Mouse (Mus musculus): ENCODE measurements around the gene Hscb. TPM values are rescaled to one million over a fixed set of nuclear protein-coding genes. Genes with fewer than 3 reads are reported as not detected.
A peak's percentile ranks its signal among the peaks of the same experiment; 100 is the strongest.

The Hscb gene
- polyA plus RNA-seq, 1 experiment from 2014 or later = 21.6 TPM

GRCm38 (mm10) chr5:110860445-110860844, 20.9 kb upstream of the Hscb start:
- H3K27ac ChIP-seq (replicated peaks) = no peak overlapping the region
- H3K4me1 ChIP-seq (replicated peaks; ENCODE audit: control insufficient read depth, insufficient read depth) = no peaks in the 10 kb centered on the region
- H3K4me3 ChIP-seq (ENCODE audit: low read depth, low read length) = no peak overlapping the region
- no peak for ATAC-seq (ENCODE audit: low FRiP score, low TSS enrichment)
- no peaks in the 10 kb centered on the region for H3K36me3 ChIP-seq (ENCODE audit: control insufficient read depth, insufficient read depth, low read length)
- H3K9ac ChIP-seq (ENCODE audit: low read length) = no peak overlapping the region
- no peak overlapping the region for H3K4me2 ChIP-seq (replicated peaks; ENCODE audit: low read depth)
- no peaks in the 10 kb centered on the region for H3K27me3 ChIP-seq (ENCODE audit: control insufficient read depth, insufficient read depth, low read length)
- DNase-seq (ENCODE audit: low spot score) = no peak
- TF ChIP-seq CTCF (IDR thresholded peaks at IDR 0.05; ENCODE audit: low read depth) = no peak
- no peak for TF ChIP-seq EP300 (optimal IDR thresholded peaks at IDR 0.05)
- no peaks in the 10 kb centered on the region for H3K9me3 ChIP-seq (ENCODE audit: control insufficient read depth, low read length)
- WGBS = 83% methylated on average over 5 of the region's 5 CpGs

- no peaks in the 10 kb centered on the region for H3K4me1 ChIP-seq (replicated peaks; ENCODE audit: control insufficient read depth, insufficient read depth)
- H3K9ac ChIP-seq (ENCODE audit: low read length) = peak overlapping the region; percentile 43
- peak overlapping the region; percentile 77 for H3K27ac ChIP-seq (replicated peaks)
- DNase-seq (ENCODE audit: low spot score) (peak; percentile 40), ATAC-seq (ENCODE audit: low FRiP score, low TSS enrichment) (peak; percentile 71; the same call in 1 of the 2 replicates)
- WGBS = 18% methylated on average over 13 of the region's 13 CpGs
- H3K9me3 ChIP-seq (ENCODE audit: control insufficient read depth, low read length) = no peaks in the 10 kb centered on the region
- no peaks in the 10 kb centered on the region for H3K36me3 ChIP-seq (ENCODE audit: control insufficient read depth, insufficient read depth, low read length)
- H3K4me2 ChIP-seq (replicated peaks; ENCODE audit: low read depth) = peak overlapping the region; percentile 37
- no peak for TF ChIP-seq CTCF (IDR thresholded peaks at IDR 0.05; ENCODE audit: low read depth)
- TF ChIP-seq EP300 (optimal IDR thresholded peaks at IDR 0.05) = no peak
- peak overlapping the region; percentile 8; the same call in 1 of the 2 replicates for H3K4me3 ChIP-seq (ENCODE audit: low read depth, low read length)
- no peaks in the 10 kb centered on the region for H3K27me3 ChIP-seq (ENCODE audit: control insufficient read depth, insufficient read depth, low read length)
These were observed 19.6 kb upstream of the Hscb start for GRCm38 (mm10) chr5:110859013-110859650.

GRCm38 (mm10) chr5:110857091-110857490, 17.5 kb upstream of the Hscb start:
- no peak for DNase-seq (ENCODE audit: low spot score)

GRCm38 (mm10) chr5:110852990-110853389, 13.4 kb upstream of the Hscb start:
- 77% methylated on average over 1 of the region's 1 CpGs for WGBS
- Histone ChIP-seq H3K9ac (ENCODE audit: low read length) (no peak overlapping the region), H3K27me3 (ENCODE audit: control insufficient read depth, insufficient read depth, low read length) (no peaks in the 10 kb centered on the region), H3K9me3 (ENCODE audit: control insufficient read depth, low read length) (no peaks in the 10 kb centered on the region), H3K4me3 (ENCODE audit: low read depth, low read length) (no peak overlapping the region), H3K27ac (replicated peaks) (no peak overlapping the region), H3K36me3 (ENCODE audit: control insufficient read depth, insufficient read depth, low read length) (no peaks in the 10 kb centered on the region), H3K4me2 (replicated peaks; ENCODE audit: low read depth) (no peak overlapping the region), H3K4me1 (replicated peaks; ENCODE audit: control insufficient read depth, insufficient read depth) (no peaks in the 10 kb centered on the region)
- DNase-seq (ENCODE audit: low spot score) (no peak), ATAC-seq (ENCODE audit: low FRiP score, low TSS enrichment) (no peak)
- TF ChIP-seq EP300 (optimal IDR thresholded peaks at IDR 0.05) (no peak), CTCF (IDR thresholded peaks at IDR 0.05; ENCODE audit: low read depth) (peak; percentile 46)

More at GRCm38 (mm10) chr5:110857091-110857490, 17.5 kb upstream of the Hscb start:
- Histone ChIP-seq H3K27ac (replicated peaks) (no peak overlapping the region), H3K36me3 (ENCODE audit: control insufficient read depth, insufficient read depth, low read length) (no peaks in the 10 kb centered on the region), H3K27me3 (ENCODE audit: control insufficient read depth, insufficient read depth, low read length) (no peaks in the 10 kb centered on the region), H3K4me3 (ENCODE audit: low read depth, low read length) (no peak overlapping the region), H3K9ac (ENCODE audit: low read length) (no peak overlapping the region), H3K4me1 (replicated peaks; ENCODE audit: control insufficient read depth, insufficient read depth) (no peaks in the 10 kb centered on the region), H3K9me3 (ENCODE audit: control insufficient read depth, low read length) (no peaks in the 10 kb centered on the region), H3K4me2 (replicated peaks; ENCODE audit: low read depth) (no peak overlapping the region)
- TF ChIP-seq CTCF (IDR thresholded peaks at IDR 0.05; ENCODE audit: low read depth) = no peak
- no peak for TF ChIP-seq EP300 (optimal IDR thresholded peaks at IDR 0.05)
- no peak for ATAC-seq (ENCODE audit: low FRiP score, low TSS enrichment)
- 61% methylated on average over 5 of the region's 5 CpGs for WGBS

GRCm38 (mm10) chr5:110841046-110841862, 1.7 kb upstream of the Hscb start:
- Histone ChIP-seq H3K9ac (ENCODE audit: low read length) (no peak overlapping the region), H3K27ac (replicated peaks) (no peak overlapping the region), H3K4me1 (replicated peaks; ENCODE audit: control insufficient read depth, insufficient read depth) (peaks cover 3% of the 10 kb centered on the region; the same call in 1 of the 2 replicates), H3K9me3 (ENCODE audit: control insufficient read depth, low read length) (no peaks in the 10 kb centered on the region), H3K27me3 (ENCODE audit: control insufficient read depth, insufficient read depth, low read length) (no peaks in the 10 kb centered on the region), H3K4me3 (ENCODE audit: low read depth, low read length) (no peak overlapping the region), H3K36me3 (ENCODE audit: control insufficient read depth, insufficient read depth, low read length) (no peaks in the 10 kb centered on the region), H3K4me2 (replicated peaks; ENCODE audit: low read depth) (no peak overlapping the region)
- TF ChIP-seq EP300 (optimal IDR thresholded peaks at IDR 0.05) (no peak), CTCF (IDR thresholded peaks at IDR 0.05; ENCODE audit: low read depth) (no peak)
- 95% methylated on average over 14 of the region's 14 CpGs for WGBS
- ATAC-seq (ENCODE audit: low FRiP score, low TSS enrichment) (no peak), DNase-seq (ENCODE audit: low spot score) (no peak)

Data from stomach, postnatal 0 days (tissue).